Mouse (Mus musculus) testis, adult 2 months (tissue): ENCODE results near the gene 1700020D05Rik. TPM values are rescaled to one million over a fixed set of nuclear protein-coding genes. Genes with fewer than 3 reads are reported as not detected.

ENCODE experiments used
- H3K27ac ChIP-seq: fragments of 200-500 bp; 2 replicates; pipeline ENCODE4 v1.5.1; 2012; ENCODE audit warnings: low read depth, low read length; ENCODE audit not compliant: control insufficient read depth, insufficient read depth
- H3K27me3 ChIP-seq: fragments of 200-500 bp; 2 replicates; pipeline ENCODE4 v1.6.1; 2012; ENCODE audit warnings: mild to moderate bottlenecking, low read length, moderate library complexity; ENCODE audit not compliant: control insufficient read depth, insufficient read depth
- H3K36me3 ChIP-seq: fragments of 200-500 bp; 2 replicates; pipeline ENCODE4 v1.6.1; 2012; ENCODE audit warnings: mild to moderate bottlenecking, low read length; ENCODE audit not compliant: control insufficient read depth, insufficient read depth
- H3K4me1 ChIP-seq: fragments of 200-500 bp; 2 replicates; pipeline ENCODE4 v1.6.1; 2012; ENCODE audit warnings: low read length; ENCODE audit not compliant: control insufficient read depth, insufficient read depth
- H3K4me3 ChIP-seq: fragments of 200-500 bp; 2 replicates; pipeline ENCODE4 v1.5.1; 2012; ENCODE audit warnings: low read depth, mild to moderate bottlenecking, low read length, moderate library complexity, mixed read lengths; ENCODE audit not compliant: control insufficient read depth
- CTCF ChIP-seq: fragments of 200-500 bp; IDR thresholded peaks from 2 replicates; pipeline ENCODE4 v1.5.1; 2012; ENCODE audit warnings: low read depth, mild to moderate bottlenecking, inconsistent platforms, low read length, moderate library complexity; ENCODE audit not compliant: control insufficient read depth, insufficient read depth, insufficient replicate concordance
- POLR2A ChIP-seq: fragments of 200-500 bp; IDR thresholded peaks from 2 replicates; pipeline ENCODE4 v1.6.1; 2012; ENCODE audit warnings: low read depth, mild to moderate bottlenecking, inconsistent platforms, low read length, moderate library complexity; ENCODE audit not compliant: control insufficient read depth
- polyA plus RNA-seq: library from polyadenylated mRNA; depleted of rRNA; stranded (reverse); fragments of >200 nt; gene quantifications from 2 replicates; pipeline ENCODE4 v1.2.3, GENCODE M21; 2012

The 1700020D05Rik gene
- polyA plus RNA-seq, 1 experiment = 289 TPM

GRCm38 (mm10) chr19:5460465-5460911 lies 43.1 kb downstream of the 1700020D05Rik start, which contains the start of gene Fibp:
Fibp (plus strand) TSS chr19:5460615.
- Histone ChIP-seq H3K4me3 (peak within 1 kb of the TSS; percentile 87), H3K27me3 (no peaks in the 10 kb centered on the region), H3K27ac (peak within 1 kb of the TSS; percentile 50), H3K4me1 (peaks cover 22% of the 10 kb centered on the region), H3K36me3 (no peaks in the 10 kb centered on the region)
- TF ChIP-seq CTCF (no peak), POLR2A (peak; percentile 73)

DNA sequence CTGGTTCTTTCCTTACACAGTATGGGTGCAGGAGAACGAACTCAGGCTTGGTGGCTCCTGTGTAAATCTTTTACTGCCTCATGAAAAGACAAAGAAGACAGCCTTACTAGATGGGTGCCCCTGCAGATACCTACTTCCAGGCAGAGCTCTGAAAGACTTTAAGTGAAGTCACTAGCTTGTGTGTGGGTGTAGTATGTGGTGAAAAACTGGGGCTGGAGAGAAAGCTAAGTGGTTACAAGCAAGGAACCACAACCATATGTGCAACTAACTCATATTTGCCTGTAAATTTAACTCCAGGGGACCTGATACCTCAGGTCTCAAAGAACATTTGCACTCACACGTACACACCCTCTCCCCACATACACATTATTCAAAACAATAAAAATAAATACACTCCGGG lies 43.7 kb downstream of the 1700020D05Rik start:
- Histone ChIP-seq H3K27me3 (no peaks in the 10 kb centered on the region), H3K27ac (peak overlapping the region; percentile 50), H3K4me3 (no peak overlapping the region), H3K4me1 (peaks cover 22% of the 10 kb centered on the region), H3K36me3 (no peaks in the 10 kb centered on the region)
- TF ChIP-seq POLR2A = no peak

- TF ChIP-seq CTCF (no peak), POLR2A (no peak)
- Histone ChIP-seq H3K36me3 (no peaks in the 10 kb centered on the region), H3K27me3 (no peaks in the 10 kb centered on the region), H3K4me3 (no peak overlapping the region), H3K4me1 (peaks cover 22% of the 10 kb centered on the region), H3K27ac (no peak overlapping the region)
Measured at GRCm38 (mm10) chr19:5459019-5459418, 44.6 kb downstream of the 1700020D05Rik start.

DNA sequence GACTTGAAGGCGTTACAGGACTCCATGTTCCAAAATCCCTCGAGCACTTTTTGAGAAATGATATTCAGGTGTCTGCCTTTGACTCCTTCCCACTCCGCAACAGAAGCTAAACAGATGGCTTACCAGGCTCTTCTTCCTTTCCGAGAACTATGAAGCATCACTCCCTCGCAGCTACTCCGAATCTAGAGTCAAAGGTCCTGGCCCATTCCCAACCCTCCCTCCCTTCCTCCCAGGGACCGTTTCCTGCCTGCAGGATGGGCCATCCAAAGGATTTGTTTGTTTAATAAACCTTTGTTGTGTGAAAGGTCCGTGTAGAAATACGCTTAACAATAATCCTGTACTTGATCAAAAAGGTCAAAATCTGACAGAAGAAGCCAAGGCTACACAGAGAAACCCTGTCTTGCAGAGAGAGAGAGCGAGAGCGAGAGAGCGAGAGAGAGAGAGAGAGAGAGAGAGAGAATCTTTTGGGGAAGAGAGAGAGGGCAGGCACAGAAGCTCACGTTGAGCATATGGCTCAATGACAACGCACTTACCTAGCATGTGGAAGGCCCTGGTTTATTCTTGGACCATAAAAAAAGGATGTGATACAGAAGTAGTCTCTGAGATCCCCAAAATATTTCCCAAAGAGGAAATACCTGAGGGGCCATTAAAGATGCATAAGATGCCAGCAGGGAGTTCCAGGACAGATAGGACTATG lies 45.7 kb downstream of the 1700020D05Rik start, which contains the start of gene Ccdc85b:
TSS of gene Ccdc85b (minus strand) at position 149 of the 697 bp plus-strand sequence.
- Histone ChIP-seq H3K36me3 (no peaks in the 10 kb centered on the region), H3K4me3 (peak within 1 kb of the TSS; percentile 86), H3K27me3 (no peaks in the 10 kb centered on the region), H3K27ac (peak within 1 kb of the TSS; percentile 74), H3K4me1 (peaks cover 22% of the 10 kb centered on the region)
- TF ChIP-seq CTCF (no peak), POLR2A (no peak)

GRCm38 (mm10) chr19:5456922-5457745 lies 46.5 kb downstream of the 1700020D05Rik start:
- Histone ChIP-seq H3K27ac (peak overlapping the region; percentile 74), H3K36me3 (no peaks in the 10 kb centered on the region), H3K4me1 (peaks cover 22% of the 10 kb centered on the region), H3K4me3 (peak overlapping the region; percentile 86), H3K27me3 (no peaks in the 10 kb centered on the region)
- TF ChIP-seq POLR2A (peak; percentile 54), CTCF (no peak)

DNA sequence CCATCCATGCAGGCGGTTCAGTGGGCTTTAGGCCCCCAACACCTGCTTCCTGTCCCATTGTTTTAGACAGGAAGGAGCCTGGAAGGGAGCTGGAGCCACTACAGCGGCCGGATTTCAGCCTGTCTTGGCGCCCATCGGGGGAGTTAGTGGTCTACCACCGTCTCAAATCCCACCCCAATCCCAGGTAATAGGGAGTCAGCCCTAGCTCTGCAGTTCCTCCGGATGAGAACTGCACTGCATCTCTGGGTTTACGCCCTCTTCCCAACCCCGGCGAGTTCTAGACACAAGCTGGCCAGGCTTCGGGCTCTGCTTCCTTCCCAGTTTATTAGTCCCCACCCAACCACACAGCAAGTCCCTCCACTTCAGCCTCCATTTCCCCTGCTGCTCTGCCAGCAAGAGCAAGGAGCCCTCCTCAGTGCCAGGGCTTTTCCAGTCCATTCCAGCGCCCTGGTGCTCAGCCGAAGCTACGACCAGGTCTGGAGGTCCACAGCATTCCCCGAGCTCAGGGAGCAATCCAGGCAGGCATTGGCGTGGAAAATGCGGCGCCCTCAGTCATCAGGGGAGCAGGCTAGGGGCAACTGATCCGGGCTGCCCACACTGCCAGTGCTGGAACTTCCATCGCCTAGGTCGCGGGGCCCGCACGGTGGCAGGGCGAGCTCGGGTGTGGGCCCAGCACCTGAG lies 47.2 kb downstream of the 1700020D05Rik start:
- Histone ChIP-seq H3K27ac (no peak overlapping the region), H3K4me1 (peaks cover 22% of the 10 kb centered on the region), H3K36me3 (no peaks in the 10 kb centered on the region), H3K27me3 (no peaks in the 10 kb centered on the region), H3K4me3 (peak overlapping the region; percentile 86)
- TF ChIP-seq POLR2A (no peak), CTCF (no peak)

DNA sequence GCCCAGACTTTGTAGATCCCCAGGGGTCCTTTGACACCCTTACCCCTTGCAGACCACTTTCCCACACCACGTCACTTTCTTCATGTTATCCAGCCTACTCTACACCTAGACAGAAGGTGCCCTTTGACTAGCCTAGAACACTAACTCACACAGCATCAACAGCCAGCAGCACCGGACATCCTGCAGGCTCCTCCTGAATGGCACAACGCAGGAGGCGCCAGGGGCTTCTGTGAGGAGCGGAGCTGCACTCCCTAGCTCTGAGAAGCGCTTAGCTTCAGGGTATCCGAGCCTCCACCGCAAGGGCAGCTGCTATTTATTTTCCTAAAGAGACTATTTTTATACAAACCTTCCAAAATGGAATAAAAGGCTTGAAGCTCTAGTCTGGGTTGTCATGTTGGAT lies 48.0 kb downstream of the 1700020D05Rik start:
- Histone ChIP-seq H3K27me3 (no peaks in the 10 kb centered on the region), H3K36me3 (no peaks in the 10 kb centered on the region)

More for the DNA sequence above, 48.0 kb downstream of the 1700020D05Rik start:
- Histone ChIP-seq H3K27ac (no peak overlapping the region), H3K4me1 (peaks cover 20% of the 10 kb centered on the region), H3K4me3 (no peak overlapping the region)
- no peak for TF ChIP-seq CTCF
- no peak for TF ChIP-seq POLR2A
